Mouse (Mus musculus) adrenal gland, postnatal 10 days (tissue): ENCODE data around the gene Epb41l3. TPM values are rescaled to one million over a fixed set of nuclear protein-coding genes. Genes with fewer than 3 reads are reported as not detected.

Experiments used
- DNase-seq: peaks from one replicate; pipeline ENCODE4 v3.0.0; 2021; ENCODE audit warnings: mixed read lengths
- long read RNA-seq, 2 experiments: library from polyadenylated mRNA; stranded (forward); transcript quantifications; one replicate each; pipeline ENCODE4 v2.0.0; 2021
- total RNA-seq, 2 experiments: library from RNA; stranded (reverse); gene quantifications; 2 replicates each; pipeline ENCODE4 v1.2.3; 2021

Epb41l3 gene
- 10 to 100 TPM; 17.9 to 27.0 TPM for total RNA-seq
- long read RNA-seq, experiment 1, partial matches to known transcripts: 2 of 13 reads
- long read RNA-seq, experiment 1, other reads (novel, unspliced or antisense): 8 of 13 reads
- long read RNA-seq, experiment 2, full-length matches to known transcripts: 3 of 17 reads
- long read RNA-seq, experiment 2, partial matches to known transcripts: 2 of 17 reads
- long read RNA-seq, experiment 2, other reads (novel, unspliced or antisense): 12 of 17 reads

GRCm38 (mm10) chr17:69075501-69076237 lies at the start of gene Epb41l3:
TSS of gene Epb41l3 (plus strand) at chr17:69075683.
- DNase-seq: peak; percentile 90

GRCm38 (mm10) chr17:69038760-69039675 lies 36.5 kb upstream of the Epb41l3 start:
- DNase-seq: no peak

GRCm38 (mm10) chr17:69041516-69041915 lies 34.0 kb upstream of the Epb41l3 start:
- no peak for DNase-seq

GRCm38 (mm10) chr17:69048826-69049225 lies 26.7 kb upstream of the Epb41l3 start:
- DNase-seq: no peak

GRCm38 (mm10) chr17:69054029-69054428 lies 21.5 kb upstream of the Epb41l3 start:
- DNase-seq: no peak

DNA sequence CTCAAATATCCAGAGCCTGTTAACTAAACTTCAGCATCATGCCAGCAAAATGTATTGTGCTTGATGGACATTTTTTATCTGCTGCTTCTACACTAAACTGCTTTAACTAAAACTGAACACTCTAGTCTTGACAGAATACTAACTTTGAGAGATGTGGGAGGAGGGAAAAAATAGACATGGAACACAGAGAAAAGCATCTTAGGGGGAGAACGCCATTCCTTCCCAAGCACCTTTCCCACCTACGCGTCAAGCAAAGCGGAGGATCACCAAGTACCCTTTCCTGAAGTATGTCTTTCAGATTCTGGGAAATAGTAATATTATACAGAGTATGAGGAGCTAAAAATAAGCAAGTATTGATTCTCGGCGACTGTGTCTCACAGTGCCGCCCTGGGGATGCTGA lies 15.7 kb upstream of the Epb41l3 start:
- DNase-seq: no peak

- no peak for DNase-seq
These were observed 15.1 kb upstream of the Epb41l3 start for GRCm38 (mm10) chr17:69060388-69060787.

DNA sequence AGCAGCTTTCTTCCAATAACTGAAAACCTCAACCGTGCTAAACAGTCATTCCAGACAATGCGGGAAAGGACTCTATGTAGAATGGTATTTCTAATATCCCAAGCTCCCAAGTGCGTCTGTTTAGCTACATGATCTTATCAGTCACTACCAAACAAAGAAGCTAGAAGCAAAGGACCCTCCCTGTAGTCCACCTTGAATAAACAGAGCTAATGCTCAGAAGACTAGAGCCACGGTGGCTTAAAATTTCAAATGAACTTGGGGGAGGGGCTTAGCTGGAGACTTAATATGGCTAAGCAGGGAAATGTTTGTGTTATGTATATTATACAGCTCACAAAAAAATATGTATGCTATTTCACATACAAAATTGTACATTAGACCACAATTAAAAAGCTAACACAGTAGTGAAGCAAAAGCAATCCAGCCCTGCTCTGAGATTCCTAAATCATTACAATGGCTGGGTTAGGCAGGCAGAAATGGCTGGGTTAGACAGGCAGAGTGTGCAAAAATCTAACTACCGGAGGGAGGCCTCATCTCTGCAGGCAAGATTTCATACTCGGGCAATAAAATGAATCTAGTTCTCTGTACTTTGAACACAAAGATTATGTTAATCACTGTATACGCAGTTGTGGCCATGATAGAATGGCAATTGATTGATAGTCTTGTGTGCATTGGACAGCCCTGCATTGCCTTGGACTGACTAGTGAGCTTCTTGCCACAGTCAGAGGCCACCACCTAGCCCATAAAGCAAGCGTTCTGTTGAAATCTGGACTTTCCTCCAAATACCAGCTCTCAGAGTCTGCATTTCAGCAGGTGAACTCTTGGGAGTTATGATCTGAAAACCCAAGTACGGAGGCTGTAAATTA lies 13.4 kb upstream of the Epb41l3 start:
- no peak for DNase-seq

- no peak for DNase-seq
These were observed 7.3 kb upstream of the Epb41l3 start for GRCm38 (mm10) chr17:69067937-69068739.

GRCm38 (mm10) chr17:69074095-69074494 lies 1.4 kb upstream of the Epb41l3 start:
- no peak for DNase-seq

GRCm38 (mm10) chr17:69076238-69076625 lies 749 bp downstream of the Epb41l3 start:
- peak; percentile 73 for DNase-seq

DNA sequence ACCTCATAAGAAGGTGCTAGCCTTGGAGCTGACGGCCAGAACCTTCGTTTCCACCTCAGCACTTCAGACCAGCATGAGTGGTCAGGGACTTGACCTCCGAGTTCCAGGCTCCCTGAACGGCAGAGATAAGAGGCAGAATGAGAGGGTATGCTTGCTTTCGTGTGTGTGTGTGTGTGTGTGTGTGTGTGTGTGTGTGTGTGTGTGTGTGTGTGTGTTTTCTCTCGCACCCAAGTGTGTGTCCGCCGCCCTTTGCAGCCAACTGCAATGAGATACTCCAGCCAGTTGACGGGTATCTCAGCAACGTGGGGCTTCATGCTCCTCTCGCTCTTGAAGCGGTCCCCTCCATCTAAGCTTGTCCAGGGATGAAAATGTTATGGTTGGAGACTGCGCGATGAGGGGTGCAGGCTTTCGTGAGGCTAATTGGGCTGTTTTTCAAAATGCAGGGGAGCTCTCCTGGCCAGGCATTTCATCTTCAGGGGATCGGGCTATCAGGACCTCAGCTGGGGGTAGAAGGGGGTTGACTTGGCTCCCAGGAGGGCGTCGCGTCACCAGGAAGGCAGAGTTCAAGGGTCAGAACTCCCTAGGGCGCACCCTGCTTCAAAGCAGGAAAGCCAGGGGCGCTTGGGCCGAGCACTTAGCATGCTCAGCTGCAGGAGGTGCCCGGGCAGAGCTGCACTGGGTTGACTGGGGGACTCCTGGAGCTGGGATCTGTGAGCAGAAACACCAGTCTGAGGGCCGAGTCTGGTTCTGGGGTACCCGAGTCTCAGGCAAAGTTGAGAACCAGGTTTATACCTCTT lies 1.5 kb downstream of the Epb41l3 start:
- DNase-seq: peak; percentile 7

DNA sequence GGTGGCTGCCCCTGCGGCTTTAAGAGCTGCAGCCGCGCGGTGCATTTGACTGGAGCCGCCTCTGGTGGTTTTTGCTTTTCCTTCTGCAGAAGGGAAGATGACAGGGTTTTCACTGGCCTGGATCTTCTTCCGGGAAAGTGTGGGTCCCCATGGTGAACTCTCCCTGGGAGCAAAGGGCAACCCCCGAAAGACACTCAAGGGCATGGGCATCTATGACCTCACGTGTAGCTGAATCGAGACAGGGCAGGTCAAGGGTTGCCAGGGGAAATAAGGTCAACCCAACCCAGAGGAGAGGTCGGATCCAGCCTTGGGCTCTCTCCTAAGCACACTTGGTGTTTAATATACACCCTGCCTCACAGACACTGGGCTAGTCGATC lies 2.0 kb downstream of the Epb41l3 start:
- DNase-seq: no peak

GRCm38 (mm10) chr17:69082316-69082715 lies 6.8 kb downstream of the Epb41l3 start:
- DNase-seq: no peak

GRCm38 (mm10) chr17:69091618-69092017 lies 16.1 kb downstream of the Epb41l3 start:
- no peak for DNase-seq

- no peak for DNase-seq
These were observed 21.6 kb downstream of the Epb41l3 start for GRCm38 (mm10) chr17:69097068-69097467.

GRCm38 (mm10) chr17:69097955-69098354 lies 22.5 kb downstream of the Epb41l3 start:
- DNase-seq: no peak

- DNase-seq: no peak
These were observed 27.8 kb downstream of the Epb41l3 start for GRCm38 (mm10) chr17:69103326-69103725.

DNA sequence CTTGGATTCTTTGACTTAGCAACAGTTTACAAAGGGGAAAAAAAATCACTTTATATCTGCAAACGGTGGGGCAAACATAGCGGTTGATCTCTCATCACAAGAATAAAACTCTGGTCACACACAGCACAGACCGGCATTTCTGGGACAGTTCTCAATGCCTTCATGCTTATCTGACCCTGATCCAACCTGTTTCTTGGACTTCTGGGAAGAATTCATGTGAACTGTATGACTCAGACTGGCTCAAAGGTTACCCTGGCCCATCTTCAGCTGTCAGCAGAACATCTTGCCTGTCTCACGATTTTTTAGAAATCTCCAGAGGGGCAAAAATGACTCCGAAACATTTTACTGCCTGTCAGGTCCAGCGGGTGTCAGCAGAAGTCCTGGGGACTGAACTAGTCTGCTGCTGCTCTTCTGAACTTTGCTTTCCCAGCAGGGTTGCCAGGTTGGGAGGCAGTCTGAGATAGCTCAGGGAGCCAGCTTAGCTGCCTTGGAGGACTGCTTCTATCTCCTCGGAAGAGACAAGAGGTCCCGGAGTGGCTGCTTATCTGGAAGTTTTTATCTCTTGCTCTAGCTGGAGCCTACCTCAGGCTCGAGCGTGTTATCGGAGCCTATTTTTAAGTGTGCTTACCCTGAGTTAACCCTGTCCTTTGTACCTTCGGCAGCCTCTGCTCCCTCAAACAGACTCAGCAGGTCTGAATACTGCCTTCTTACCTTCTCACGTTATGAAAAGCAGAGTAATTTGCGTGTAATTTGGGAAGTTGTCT lies 29.7 kb downstream of the Epb41l3 start:
- DNase-seq: peak; percentile 9
